Mouse (Mus musculus) small intestine, adult 2 months (tissue): ENCODE measurements around the gene Gm10073.

Experiments used
- CTCF ChIP-seq: fragments of 200-500 bp; IDR thresholded peaks from 2 replicates; pipeline ENCODE4 v1.5.1; 2012; ENCODE audit warnings: low read depth, mild to moderate bottlenecking, control low read depth, inconsistent platforms, low read length, moderate library complexity, mixed read lengths; ENCODE audit not compliant: insufficient replicate concordance, insufficient read length; ENCODE audit errors: extremely low read depth
- POLR2A ChIP-seq: fragments of 200-500 bp; IDR thresholded peaks from 2 replicates; pipeline ENCODE4 v1.6.1; 2012; ENCODE audit warnings: low read depth, mild to moderate bottlenecking, control low read depth, inconsistent platforms, low read length, moderate library complexity

GRCm38 (mm10) chr8:106533709-106534108 lies 39.6 kb downstream of the Gm10073 start:
- no peak for TF ChIP-seq CTCF
- no peak for TF ChIP-seq POLR2A
